Mouse (Mus musculus) CH12.LX (cell line): ENCODE data around the gene Armc8. TPM values are rescaled to one million over a fixed set of nuclear protein-coding genes. Genes with fewer than 3 reads are reported as not detected.

Experiments
- DNase-seq: peaks from one replicate; pipeline ENCODE4 v3.0.0-alpha.2; 2013; ENCODE audit errors: extremely low read depth
- H3K27ac ChIP-seq: 2 replicates; pipeline ENCODE4 v1.5.1; 2012; ENCODE audit warnings: low read depth, mild to moderate bottlenecking, control low read depth, moderate library complexity; ENCODE audit not compliant: insufficient read depth
- H3K27me3 ChIP-seq: replicated peaks from 2 replicates; pipeline ENCODE3; 2012; ENCODE audit warnings: inconsistent platforms
- H3K36me3 ChIP-seq, 2 experiments: replicated peaks in 1 of 2; 2 replicates each; pipeline versions ENCODE3 to v1.6.1; 2012; ENCODE audit warnings: inconsistent platforms in 1 of 2, low read length in 1 of 2, mild to moderate bottlenecking in 1 of 2, mixed read lengths in 1 of 2, moderate library complexity in 1 of 2; ENCODE audit not compliant: control insufficient read depth in 1 of 2, insufficient read depth in 1 of 2
- H3K4me1 ChIP-seq, 2 experiments: 2 replicates each; pipeline ENCODE4 v1.6.1; 2012; ENCODE audit warnings: inconsistent platforms in 1 of 2, moderate library complexity in 1 of 2; ENCODE audit not compliant: insufficient read depth in 2 of 2, control insufficient read depth in 1 of 2
- H3K4me2 ChIP-seq: 2 replicates; pipeline ENCODE4 v1.6.1; 2012; ENCODE audit warnings: low read depth, mild to moderate bottlenecking, control low read depth; ENCODE audit not compliant: poor library complexity, insufficient read depth, severe bottlenecking
- H3K4me3 ChIP-seq, 3 experiments: fragments of 150-350 bp in 1 of 3; sonication (generic) in 1 of 3; replicated peaks in 1 of 3; 2 replicates each; pipeline versions ENCODE3 to v1.5.1; 2011 to 2012; ENCODE audit warnings: low read depth in 2 of 3, low read length in 2 of 3, mild to moderate bottlenecking in 2 of 3, moderate library complexity in 2 of 3, control low read depth in 1 of 3, improper control_type of control experiment in 1 of 3, inconsistent platforms in 1 of 3, mixed read lengths in 1 of 3; ENCODE audit not compliant: poor library complexity in 1 of 3
- H3K79me2 ChIP-seq: replicated peaks from 2 replicates; pipeline ENCODE4 v1.6.1; 2012; ENCODE audit warnings: mild to moderate bottlenecking, moderate library complexity; ENCODE audit not compliant: control insufficient read depth, poor library complexity, insufficient read depth, severe bottlenecking; ENCODE audit errors: extremely low read depth
- H3K9ac ChIP-seq: 2 replicates; pipeline ENCODE4 v1.6.1; 2012; ENCODE audit warnings: low read depth, mild to moderate bottlenecking, control low read depth, moderate library complexity; ENCODE audit not compliant: insufficient read depth
- H3K9me3 ChIP-seq: replicated peaks from 2 replicates; pipeline ENCODE3; 2012; ENCODE audit warnings: low read length, inconsistent platforms, mixed read lengths
- CTCF ChIP-seq, 2 experiments: IDR thresholded peaks in 1 of 2; conservative IDR thresholded peaks in 1 of 2; 2 replicates each; pipeline ENCODE4 v1.5.1; 2011 to 2012; ENCODE audit warnings: low read depth in 2 of 2, low read length in 2 of 2, improper control_type of control experiment in 1 of 2, inconsistent platforms in 1 of 2, mild to moderate bottlenecking in 1 of 2, moderate library complexity in 1 of 2
- ETS1 ChIP-seq: conservative IDR thresholded peaks from 2 replicates; pipeline ENCODE4 v1.6.1; 2012; ENCODE audit warnings: low read depth, mild to moderate bottlenecking, inconsistent platforms, low read length, improper control_type of control experiment, moderate library complexity
- GABPA ChIP-seq: IDR thresholded peaks from 2 replicates; pipeline ENCODE4 v1.6.1; 2012; ENCODE audit warnings: low read depth, low read length, improper control_type of control experiment, inconsistent platforms; ENCODE audit not compliant: insufficient replicate concordance
- KAT2A ChIP-seq: IDR thresholded peaks from 2 replicates; pipeline ENCODE4 v1.6.1; 2012; ENCODE audit warnings: low read length, improper control_type of control experiment, inconsistent platforms; ENCODE audit not compliant: insufficient replicate concordance
- MYC ChIP-seq: IDR thresholded peaks from 2 replicates; pipeline ENCODE4 v1.6.1; 2011; ENCODE audit warnings: low read depth, mild to moderate bottlenecking, improper control_type of control experiment, low read length
- POLR2A ChIP-seq: IDR thresholded peaks from 2 replicates; pipeline ENCODE4 v1.6.1; 2011; ENCODE audit warnings: low read depth, mild to moderate bottlenecking, improper control_type of control experiment, low read length
- POLR2AphosphoS2 ChIP-seq: IDR thresholded peaks from 2 replicates; pipeline ENCODE4 v1.6.1; 2011; ENCODE audit warnings: low read depth, low read length, improper control_type of control experiment
- TBP ChIP-seq: conservative IDR thresholded peaks from 2 replicates; pipeline ENCODE4 v1.6.1; 2011; ENCODE audit warnings: low read depth, low read length, improper control_type of control experiment
- ZMIZ1 ChIP-seq: IDR thresholded peaks from 2 replicates; pipeline ENCODE4 v1.6.1; 2012; ENCODE audit warnings: low read depth, mild to moderate bottlenecking, inconsistent platforms, low read length, improper control_type of control experiment
- ZNF384 ChIP-seq: IDR thresholded peaks from 2 replicates; pipeline ENCODE4 v1.6.1; 2012; ENCODE audit warnings: low read depth, low read length, improper control_type of control experiment, inconsistent platforms
- dilution Hi-C: fragments of 300-500 bp; cut with MboI; formaldehyde crosslinking; loops from 2 replicates; pipeline ENCODE4 v1.14.3; 2020; ENCODE audit warnings: low sequenced_read_pairs; ENCODE audit not compliant: extremely low pct_unique_long_range_greater_than_20kb, extremely low pct_ligation_motif_present
- in situ Hi-C: fragments of 300-500 bp; cut with MboI; formaldehyde crosslinking; loops from 3 replicates; pipeline ENCODE4 v1.14.3; 2019; ENCODE audit warnings: low sequenced_read_pairs, low pct_ligation_motif_present, low pct_unique_long_range_greater_than_20kb, mixed read lengths
- polyA plus RNA-seq: library from polyadenylated mRNA; unstranded; fragments of >175 nt; gene quantifications from 2 replicates; pipeline ENCODE4 v1.2.1, GENCODE M21; 2012; ENCODE audit warnings: low read depth; ENCODE audit not compliant: insufficient read length
- total RNA-seq, 2 experiments: library from RNA; depleted of rRNA; stranded (reverse); fragments of 300-350 nt in 1 of 2; fragments of >200 nt in 1 of 2; gene quantifications; 2 replicates each; pipeline ENCODE4 v1.2.3; 2012 to 2014

Armc8 gene
- total and polyA plus RNA-seq, 3 experiments, result 9.3 to 16.9 (median 15.3) TPM

GRCm38 (mm10) chr9:99428601-99429331 lies 139.9 kb downstream of the Armc8 start:
- H3K9me3 ChIP-seq, result no peaks in the 10 kb centered on the region
- H3K4me1 ChIP-seq, result peaks cover 0 to 7% of the 10 kb centered on the region in 2 experiments; a peak in 2 of 4 replicates
- no peak overlapping the region for H3K27ac ChIP-seq
- no peaks in the 10 kb centered on the region for H3K79me2 ChIP-seq
- H3K27me3 ChIP-seq, result no peaks in the 10 kb centered on the region
- TF ChIP-seq POLR2A, result no peak
- TF ChIP-seq ZMIZ1, result no peak
- no peak for TF ChIP-seq GABPA
- TF ChIP-seq ZNF384, result no peak
- TF ChIP-seq CTCF (conservative IDR thresholded peaks at IDR 0.05 in 1 of 2, IDR thresholded peaks at IDR 0.05 in 1 of 2; ENCODE audit: low read depth in 2 of 2, low read length in 2 of 2), result no peak
- TF ChIP-seq MYC, result no peak
- no peak for TF ChIP-seq ETS1
- TF ChIP-seq KAT2A, result no peak
- TF ChIP-seq POLR2AphosphoS2, result no peak
- no peak for TF ChIP-seq TBP
- H3K36me3 ChIP-seq, result no peaks in the 10 kb centered on the region
- H3K4me2 ChIP-seq, result no peak overlapping the region
- no peak overlapping the region for H3K4me3 ChIP-seq
- dilution Hi-C loops, result no loop called here
- no peak for DNase-seq
- in situ Hi-C loops, result no loop called here
- no peak overlapping the region for H3K9ac ChIP-seq

Other genes with a start within 250 kb of the Armc8 start
- gene Esyt3, start 210.3 kb downstream of the Armc8 start, total RNA-seq (2012; rRNA removed), result not detected in 2 replicates
- gene Esyt3, start 210.3 kb downstream of the Armc8 start, total RNA-seq (2014; rRNA removed), result not detected in 2 replicates
- gene Esyt3, start 210.3 kb downstream of the Armc8 start, polyA plus RNA-seq, result 0.27 TPM in 1 of 2 replicates, not detected in the other
- 0.21 TPM in 1 of 2 replicates, not detected in the other for gene Mras, start 131.5 kb downstream of the Armc8 start, total RNA-seq (2012; rRNA removed)
- gene Mras, start 131.5 kb downstream of the Armc8 start, total RNA-seq (2014; rRNA removed), result not detected in 2 replicates
- gene Mras, start 131.5 kb downstream of the Armc8 start, polyA plus RNA-seq, result not detected in 2 replicates
- not detected in 2 replicates for gene Nme9, start 117.4 kb downstream of the Armc8 start, total RNA-seq (2012; rRNA removed)
- gene Nme9, start 117.4 kb downstream of the Armc8 start, total RNA-seq (2014; rRNA removed), result not detected in 2 replicates
- not detected in 2 replicates for gene Nme9, start 117.4 kb downstream of the Armc8 start, polyA plus RNA-seq
- 33.9 and 44.0 TPM in 2 replicates for gene Dbr1, start 6.9 kb upstream of the Armc8 start, total RNA-seq (2012; rRNA removed)
- gene Dbr1, start 6.9 kb upstream of the Armc8 start, total RNA-seq (2014; rRNA removed), result 57.5 and 64.7 TPM in 2 replicates
- 41.4 and 42.7 TPM in 2 replicates for gene Dbr1, start 6.9 kb upstream of the Armc8 start, polyA plus RNA-seq
- gene A4gnt, start 43.6 kb upstream of the Armc8 start, total RNA-seq (2012; rRNA removed), result not detected in 2 replicates
- gene A4gnt, start 43.6 kb upstream of the Armc8 start, total RNA-seq (2014; rRNA removed), result not detected in 2 replicates
- not detected in 2 replicates for gene A4gnt, start 43.6 kb upstream of the Armc8 start, polyA plus RNA-seq
- gene Dzip1l, start 60.6 kb upstream of the Armc8 start, total RNA-seq (2012; rRNA removed), result not detected in 2 replicates
- not detected in 2 replicates for gene Dzip1l, start 60.6 kb upstream of the Armc8 start, total RNA-seq (2014; rRNA removed)
- gene Dzip1l, start 60.6 kb upstream of the Armc8 start, polyA plus RNA-seq, result not detected in 2 replicates
- not detected in 2 replicates for gene Cldn18, start 148.4 kb upstream of the Armc8 start, total RNA-seq (2012; rRNA removed)
- not detected in 2 replicates for gene Cldn18, start 148.4 kb upstream of the Armc8 start, total RNA-seq (2014; rRNA removed)
- gene Cldn18, start 148.4 kb upstream of the Armc8 start, polyA plus RNA-seq, result not detected in 2 replicates